Mouse (Mus musculus): Measurements from ENCODE around the gene Uckl1. TPM values are rescaled to one million over a fixed set of nuclear protein-coding genes. Genes with fewer than 3 reads are reported as not detected.

Uckl1 gene
- polyA plus RNA-seq, 2 experiments: 41.2 to 130 TPM

GRCm38 (mm10) chr2:181567338-181567737 is 17.4 kb downstream of the Uckl1 start:
- DNase-seq (ENCODE audit: low spot score) (no peak), ATAC-seq (ENCODE audit: low FRiP score, low read depth) (no peak)
- no peak for TF ChIP-seq POLR2A (IDR thresholded peaks at IDR 0.05; ENCODE audit: borderline replicate concordance, extremely low read depth, insufficient read depth, insufficient read length)
- Histone ChIP-seq H3K9ac (ENCODE audit: low read depth, low read length, severe bottlenecking) (no peak overlapping the region), H3K36me3 (ENCODE audit: control insufficient read depth, insufficient read depth, low read length) (peaks cover 6% of the 10 kb centered on the region), H3K27me3 (ENCODE audit: control insufficient read depth, insufficient read depth, low read length) (no peaks in the 10 kb centered on the region), H3K4me1 (ENCODE audit: control insufficient read depth, insufficient read depth, low read length) (no peaks in the 10 kb centered on the region), H3K27ac (replicated peaks; ENCODE audit: low read depth, low read length) (no peak overlapping the region), H3K4me2 (replicated peaks; ENCODE audit: low read depth, low read length, severe bottlenecking) (no peak overlapping the region), H3K9me3 (ENCODE audit: control insufficient read depth, low read length) (no peaks in the 10 kb centered on the region), H3K4me3 (replicated peaks; ENCODE audit: low read length) (no peak overlapping the region)
- 83% methylated on average over 3 of the region's 3 CpGs for WGBS

DNA sequence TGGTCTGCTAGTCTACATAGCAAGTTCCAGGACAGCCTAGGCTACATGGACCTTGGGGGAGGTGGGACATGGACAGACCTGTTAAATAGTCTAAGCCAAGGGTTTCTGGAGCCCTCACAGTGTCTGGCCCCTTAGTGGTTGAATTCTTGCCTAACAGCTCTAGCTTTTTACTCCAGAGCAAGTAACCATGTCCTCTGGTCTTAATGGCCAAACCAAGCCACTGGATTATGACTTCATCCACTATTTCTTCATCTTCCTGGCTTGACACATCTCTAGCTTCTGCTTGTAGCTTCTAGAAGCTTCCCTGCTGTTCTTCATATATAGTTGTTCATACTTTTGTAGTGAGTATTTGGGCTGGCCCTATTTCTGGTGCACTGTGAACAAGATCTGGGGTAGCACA is 30.9 kb downstream of the Uckl1 start:
- Histone ChIP-seq H3K27ac (replicated peaks; ENCODE audit: low read depth, low read length) (no peak overlapping the region), H3K4me1 (ENCODE audit: control insufficient read depth, insufficient read depth, low read length) (no peaks in the 10 kb centered on the region), H3K9ac (ENCODE audit: low read depth, low read length, severe bottlenecking) (no peak overlapping the region), H3K36me3 (ENCODE audit: control insufficient read depth, insufficient read depth, low read length) (peaks cover 46% of the 10 kb centered on the region), H3K9me3 (ENCODE audit: control insufficient read depth, low read length) (no peaks in the 10 kb centered on the region), H3K27me3 (ENCODE audit: control insufficient read depth, insufficient read depth, low read length) (no peaks in the 10 kb centered on the region), H3K4me3 (replicated peaks; ENCODE audit: low read length) (no peak overlapping the region), H3K4me2 (replicated peaks; ENCODE audit: low read depth, low read length, severe bottlenecking) (no peak overlapping the region)
- ATAC-seq (ENCODE audit: low FRiP score, low read depth): no peak
- no peak for DNase-seq (ENCODE audit: low spot score)
- no peak for TF ChIP-seq POLR2A (IDR thresholded peaks at IDR 0.05; ENCODE audit: borderline replicate concordance, extremely low read depth, insufficient read depth, insufficient read length)

DNA sequence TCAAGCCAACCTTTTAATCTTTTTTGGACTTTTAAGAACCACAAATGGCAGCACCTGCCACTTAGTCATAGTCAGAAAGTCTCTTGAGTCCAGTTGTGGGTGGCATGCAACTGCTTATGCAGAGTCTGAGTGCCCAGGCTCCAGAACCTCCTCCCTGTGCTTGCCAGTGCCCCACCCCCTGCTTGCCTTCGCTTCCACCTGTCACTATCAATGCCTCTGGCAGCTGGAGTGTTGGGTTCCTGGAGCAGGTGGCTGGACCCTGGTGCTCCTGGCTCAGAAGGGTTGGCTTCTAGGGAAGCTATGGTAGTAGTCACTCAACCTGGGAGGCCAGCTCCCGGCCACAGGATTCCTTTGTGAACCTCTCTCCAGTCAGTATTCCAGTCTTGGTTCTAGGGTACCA is 34.5 kb downstream of the Uckl1 start:
- no peak overlapping the region for H3K4me3 ChIP-seq (replicated peaks; ENCODE audit: low read length)
- no peak overlapping the region for H3K9ac ChIP-seq (ENCODE audit: low read depth, low read length, severe bottlenecking)
- WGBS: 95% methylated on average over 2 of the region's 2 CpGs
- DNase-seq (ENCODE audit: low spot score) (no peak), ATAC-seq (ENCODE audit: low FRiP score, low read depth) (no peak)
- no peaks in the 10 kb centered on the region for H3K4me1 ChIP-seq (ENCODE audit: control insufficient read depth, insufficient read depth, low read length)
- H3K4me2 ChIP-seq (replicated peaks; ENCODE audit: low read depth, low read length, severe bottlenecking): no peak overlapping the region
- H3K27me3 ChIP-seq (ENCODE audit: control insufficient read depth, insufficient read depth, low read length): no peaks in the 10 kb centered on the region
- TF ChIP-seq POLR2A (IDR thresholded peaks at IDR 0.05; ENCODE audit: borderline replicate concordance, extremely low read depth, insufficient read depth, insufficient read length): no peak
- no peaks in the 10 kb centered on the region for H3K9me3 ChIP-seq (ENCODE audit: control insufficient read depth, low read length)
- no peak overlapping the region for H3K27ac ChIP-seq (replicated peaks; ENCODE audit: low read depth, low read length)
- H3K36me3 ChIP-seq (ENCODE audit: control insufficient read depth, insufficient read depth, low read length): peaks cover 76% of the 10 kb centered on the region

GRCm38 (mm10) chr2:181548682-181549081 is 36.0 kb downstream of the Uckl1 start:
- Histone ChIP-seq H3K27me3 (ENCODE audit: control insufficient read depth, insufficient read depth, low read length) (no peaks in the 10 kb centered on the region), H3K4me1 (ENCODE audit: control insufficient read depth, insufficient read depth, low read length) (no peaks in the 10 kb centered on the region), H3K4me2 (replicated peaks; ENCODE audit: low read depth, low read length, severe bottlenecking) (no peak overlapping the region), H3K36me3 (ENCODE audit: control insufficient read depth, insufficient read depth, low read length) (peaks cover 72% of the 10 kb centered on the region), H3K9ac (ENCODE audit: low read depth, low read length, severe bottlenecking) (no peak overlapping the region), H3K4me3 (replicated peaks; ENCODE audit: low read length) (no peak overlapping the region), H3K9me3 (ENCODE audit: control insufficient read depth, low read length) (no peaks in the 10 kb centered on the region), H3K27ac (replicated peaks; ENCODE audit: low read depth, low read length) (no peak overlapping the region)
- ATAC-seq (ENCODE audit: low FRiP score, low read depth): no peak
- no peak for DNase-seq (ENCODE audit: low spot score)
- 85% methylated on average over 5 of the region's 5 CpGs for WGBS
- no peak for TF ChIP-seq POLR2A (IDR thresholded peaks at IDR 0.05; ENCODE audit: borderline replicate concordance, extremely low read depth, insufficient read depth, insufficient read length)

DNA sequence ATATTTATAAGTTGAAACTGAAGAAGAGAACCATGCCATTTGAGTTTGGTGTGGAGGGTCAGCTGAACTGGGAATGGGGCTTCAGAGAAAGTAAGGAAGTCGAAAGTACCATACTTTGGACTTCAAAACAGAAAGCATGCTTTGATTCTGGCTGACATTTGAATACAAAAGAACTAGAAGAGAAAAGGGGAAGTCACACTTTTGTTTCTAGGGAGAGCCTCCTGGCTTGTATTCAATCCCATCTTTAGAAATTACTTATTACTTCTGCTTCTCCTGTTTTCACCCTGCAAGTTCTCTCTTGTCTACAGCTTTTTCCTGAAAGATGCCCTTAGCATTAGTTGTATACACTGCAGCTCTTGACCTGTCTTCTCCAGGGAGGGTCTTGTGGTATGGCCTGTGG is 36.5 kb downstream of the Uckl1 start:
- ATAC-seq (ENCODE audit: low FRiP score, low read depth) (no peak), DNase-seq (ENCODE audit: low spot score) (no peak)
- Histone ChIP-seq H3K4me2 (replicated peaks; ENCODE audit: low read depth, low read length, severe bottlenecking) (no peak overlapping the region), H3K27me3 (ENCODE audit: control insufficient read depth, insufficient read depth, low read length) (no peaks in the 10 kb centered on the region), H3K4me1 (ENCODE audit: control insufficient read depth, insufficient read depth, low read length) (no peaks in the 10 kb centered on the region), H3K36me3 (ENCODE audit: control insufficient read depth, insufficient read depth, low read length) (peaks cover 72% of the 10 kb centered on the region), H3K27ac (replicated peaks; ENCODE audit: low read depth, low read length) (no peak overlapping the region), H3K4me3 (replicated peaks; ENCODE audit: low read length) (no peak overlapping the region), H3K9ac (ENCODE audit: low read depth, low read length, severe bottlenecking) (no peak overlapping the region), H3K9me3 (ENCODE audit: control insufficient read depth, low read length) (no peaks in the 10 kb centered on the region)
- 89% methylated on average over 1 of the region's 1 CpGs for WGBS
- no peak for TF ChIP-seq POLR2A (IDR thresholded peaks at IDR 0.05; ENCODE audit: borderline replicate concordance, extremely low read depth, insufficient read depth, insufficient read length)

GRCm38 (mm10) chr2:181546142-181546541 is 38.5 kb downstream of the Uckl1 start:
- no peak for DNase-seq (ENCODE audit: low spot score)
- TF ChIP-seq POLR2A (IDR thresholded peaks at IDR 0.05; ENCODE audit: borderline replicate concordance, extremely low read depth, insufficient read depth, insufficient read length): no peak
- Histone ChIP-seq H3K4me1 (ENCODE audit: control insufficient read depth, insufficient read depth, low read length) (no peaks in the 10 kb centered on the region), H3K9ac (ENCODE audit: low read depth, low read length, severe bottlenecking) (no peak overlapping the region), H3K27me3 (ENCODE audit: control insufficient read depth, insufficient read depth, low read length) (no peaks in the 10 kb centered on the region), H3K9me3 (ENCODE audit: control insufficient read depth, low read length) (no peaks in the 10 kb centered on the region), H3K4me3 (replicated peaks; ENCODE audit: low read length) (no peak overlapping the region), H3K27ac (replicated peaks; ENCODE audit: low read depth, low read length) (no peak overlapping the region), H3K4me2 (replicated peaks; ENCODE audit: low read depth, low read length, severe bottlenecking) (no peak overlapping the region), H3K36me3 (ENCODE audit: control insufficient read depth, insufficient read depth, low read length) (peaks cover 60% of the 10 kb centered on the region)
- 94% methylated on average over 7 of the region's 7 CpGs for WGBS
- ATAC-seq (ENCODE audit: low FRiP score, low read depth): no peak

Data from limb, embryonic 14.5 days (tissue).